Mouse (Mus musculus) testis, adult 2 months (tissue): ENCODE data around the gene Arl15. TPM values are rescaled to one million over a fixed set of nuclear protein-coding genes. Genes with fewer than 3 reads are reported as not detected.

Source experiments
- H3K27ac ChIP-seq: fragments of 200-500 bp; 2 replicates; pipeline ENCODE4 v1.5.1; 2012; ENCODE audit warnings: low read depth, low read length; ENCODE audit not compliant: control insufficient read depth, insufficient read depth
- H3K27me3 ChIP-seq: fragments of 200-500 bp; 2 replicates; pipeline ENCODE4 v1.6.1; 2012; ENCODE audit warnings: mild to moderate bottlenecking, low read length, moderate library complexity; ENCODE audit not compliant: control insufficient read depth, insufficient read depth
- H3K36me3 ChIP-seq: fragments of 200-500 bp; 2 replicates; pipeline ENCODE4 v1.6.1; 2012; ENCODE audit warnings: mild to moderate bottlenecking, low read length; ENCODE audit not compliant: control insufficient read depth, insufficient read depth
- H3K4me1 ChIP-seq: fragments of 200-500 bp; 2 replicates; pipeline ENCODE4 v1.6.1; 2012; ENCODE audit warnings: low read length; ENCODE audit not compliant: control insufficient read depth, insufficient read depth
- H3K4me3 ChIP-seq: fragments of 200-500 bp; 2 replicates; pipeline ENCODE4 v1.5.1; 2012; ENCODE audit warnings: low read depth, mild to moderate bottlenecking, low read length, moderate library complexity, mixed read lengths; ENCODE audit not compliant: control insufficient read depth
- CTCF ChIP-seq: fragments of 200-500 bp; IDR thresholded peaks from 2 replicates; pipeline ENCODE4 v1.5.1; 2012; ENCODE audit warnings: low read depth, mild to moderate bottlenecking, inconsistent platforms, low read length, moderate library complexity; ENCODE audit not compliant: control insufficient read depth, insufficient read depth, insufficient replicate concordance
- POLR2A ChIP-seq: fragments of 200-500 bp; IDR thresholded peaks from 2 replicates; pipeline ENCODE4 v1.6.1; 2012; ENCODE audit warnings: low read depth, mild to moderate bottlenecking, inconsistent platforms, low read length, moderate library complexity; ENCODE audit not compliant: control insufficient read depth
- polyA plus RNA-seq: library from polyadenylated mRNA; depleted of rRNA; stranded (reverse); fragments of >200 nt; gene quantifications from 2 replicates; pipeline ENCODE4 v1.2.3, GENCODE M21; 2012

Gene Arl15
- polyA plus RNA-seq, 1 experiment, result 2.0 TPM

DNA sequence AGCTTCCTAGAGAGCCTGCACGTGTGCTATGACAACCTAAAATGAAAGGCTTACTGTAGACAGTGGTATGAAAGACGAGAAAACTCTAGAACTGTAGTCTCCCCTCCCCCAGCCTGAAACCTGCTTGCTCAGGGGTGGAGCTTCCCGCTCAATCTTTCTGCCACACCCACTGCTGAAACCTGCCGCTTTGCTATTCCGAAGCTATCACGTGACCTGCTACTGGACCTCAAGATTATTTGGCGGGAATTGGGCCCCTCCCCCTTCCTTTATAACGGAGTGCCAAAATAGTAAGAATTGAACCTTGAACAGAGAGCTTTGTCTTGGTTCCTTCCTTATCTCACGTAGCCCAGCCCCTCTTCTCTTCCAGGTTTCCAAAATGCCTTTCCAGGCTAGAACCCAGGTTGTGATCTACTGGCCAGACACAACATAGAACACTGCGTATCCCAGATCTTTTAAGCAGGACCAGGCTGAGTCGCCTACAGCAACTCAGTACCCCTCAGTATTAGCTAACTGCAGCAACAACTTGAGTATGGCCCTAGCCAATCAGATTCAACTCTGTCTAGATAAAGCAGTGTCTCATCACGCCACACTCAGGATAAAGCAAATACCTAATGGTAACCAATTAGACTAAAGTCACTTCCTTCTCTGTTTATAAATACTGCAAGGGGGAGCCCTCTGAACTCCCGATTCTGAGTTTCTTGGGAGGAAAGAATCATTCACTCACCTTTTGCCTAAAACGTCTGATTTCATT is 31.4 kb upstream of the Arl15 start:
- H3K4me3 ChIP-seq, result no peak overlapping the region
- H3K4me1 ChIP-seq, result no peaks in the 10 kb centered on the region
- H3K27me3 ChIP-seq, result no peaks in the 10 kb centered on the region
- H3K27ac ChIP-seq, result no peak overlapping the region
- no peak for TF ChIP-seq CTCF
- no peak for TF ChIP-seq POLR2A
- no peaks in the 10 kb centered on the region for H3K36me3 ChIP-seq

DNA sequence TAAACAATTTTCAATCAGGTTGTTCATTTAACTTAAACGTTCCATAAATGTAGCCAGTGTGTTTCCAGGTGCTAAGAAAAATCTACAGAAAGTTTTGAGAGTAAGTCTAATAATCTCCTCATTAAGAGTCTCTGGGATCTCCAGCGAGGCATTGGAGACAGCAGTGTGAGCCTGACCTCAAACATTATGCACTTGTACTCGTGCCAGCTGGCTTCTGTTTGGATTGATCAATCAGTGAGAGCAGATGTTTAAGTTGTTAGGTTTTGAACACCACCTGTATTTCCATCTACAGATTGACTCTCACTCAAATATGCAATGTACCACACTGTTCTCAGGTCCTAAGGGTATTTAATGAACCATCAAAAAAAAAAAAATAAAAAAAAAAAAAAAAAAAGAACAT is 28.9 kb upstream of the Arl15 start:
- Histone ChIP-seq H3K27ac (no peak overlapping the region), H3K4me3 (no peak overlapping the region), H3K27me3 (no peaks in the 10 kb centered on the region), H3K4me1 (no peaks in the 10 kb centered on the region), H3K36me3 (no peaks in the 10 kb centered on the region)
- TF ChIP-seq POLR2A, result no peak
- TF ChIP-seq CTCF, result no peak

DNA sequence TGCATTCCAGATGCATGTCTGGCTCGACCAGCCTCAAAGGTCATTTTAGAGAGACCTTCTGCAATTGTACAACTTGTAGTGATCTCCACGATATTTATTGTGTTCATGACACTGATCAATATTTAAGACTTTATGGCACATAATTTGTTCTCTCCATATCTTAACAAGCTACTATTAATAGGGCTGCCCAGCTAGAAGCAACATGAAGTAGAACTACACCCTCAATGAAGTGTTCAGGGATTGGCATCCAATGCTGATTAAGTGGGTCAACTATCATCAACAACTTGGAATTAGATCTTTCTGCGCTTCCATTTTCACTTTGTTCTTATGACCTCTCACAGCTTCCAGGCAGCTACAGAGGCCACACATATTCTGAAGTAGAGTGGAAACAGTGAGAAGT is 24.5 kb upstream of the Arl15 start:
- Histone ChIP-seq H3K4me1 (no peaks in the 10 kb centered on the region), H3K36me3 (no peaks in the 10 kb centered on the region), H3K4me3 (no peak overlapping the region), H3K27ac (no peak overlapping the region), H3K27me3 (no peaks in the 10 kb centered on the region)
- TF ChIP-seq POLR2A, result no peak

DNA sequence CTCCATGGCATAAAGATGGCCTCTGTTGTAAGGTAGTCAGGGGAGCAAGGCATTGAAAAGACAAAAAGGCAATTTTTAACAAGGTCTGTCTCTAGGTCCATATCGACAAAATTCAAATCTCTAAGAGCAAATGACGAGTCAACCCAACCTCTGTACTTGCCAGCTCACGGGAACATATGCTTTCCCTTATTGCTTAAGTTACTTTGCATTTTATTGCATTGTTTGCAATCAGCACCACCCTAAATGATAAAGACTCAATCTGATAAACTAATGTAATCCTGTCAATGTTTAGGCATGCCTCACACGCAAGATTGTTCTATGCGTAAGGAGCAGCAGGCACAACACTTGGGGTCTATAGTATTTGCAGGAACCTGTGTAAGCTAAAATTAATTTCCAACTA is 24.0 kb upstream of the Arl15 start:
- TF ChIP-seq CTCF (no peak), POLR2A (no peak)
- H3K27me3 ChIP-seq, result no peaks in the 10 kb centered on the region
- H3K4me3 ChIP-seq, result no peak overlapping the region
- H3K27ac ChIP-seq, result no peak overlapping the region
- H3K36me3 ChIP-seq, result no peaks in the 10 kb centered on the region
- no peaks in the 10 kb centered on the region for H3K4me1 ChIP-seq

DNA sequence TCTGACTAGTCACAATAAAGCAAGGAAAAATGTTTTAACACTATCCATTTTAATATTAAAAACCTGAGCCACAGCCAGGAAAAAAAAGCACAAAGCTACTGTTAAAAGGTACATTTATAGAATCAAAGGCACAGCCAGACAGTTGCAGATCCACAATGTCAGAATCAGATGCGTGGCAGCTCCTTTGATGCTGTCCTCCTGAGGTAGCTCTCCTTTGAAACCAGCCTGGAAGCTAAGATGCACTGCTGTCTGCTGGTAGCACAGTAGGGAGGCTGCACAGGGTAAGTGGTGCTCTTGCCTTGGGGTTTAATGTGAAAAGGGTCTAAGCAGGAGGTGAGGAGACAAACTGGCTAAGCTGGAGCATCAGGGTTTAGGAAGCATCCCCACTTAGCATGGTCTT is 23.0 kb upstream of the Arl15 start:
- Histone ChIP-seq H3K27ac (no peak overlapping the region), H3K4me1 (no peaks in the 10 kb centered on the region), H3K27me3 (no peaks in the 10 kb centered on the region), H3K4me3 (no peak overlapping the region), H3K36me3 (no peaks in the 10 kb centered on the region)
- TF ChIP-seq CTCF (no peak), POLR2A (no peak)

DNA sequence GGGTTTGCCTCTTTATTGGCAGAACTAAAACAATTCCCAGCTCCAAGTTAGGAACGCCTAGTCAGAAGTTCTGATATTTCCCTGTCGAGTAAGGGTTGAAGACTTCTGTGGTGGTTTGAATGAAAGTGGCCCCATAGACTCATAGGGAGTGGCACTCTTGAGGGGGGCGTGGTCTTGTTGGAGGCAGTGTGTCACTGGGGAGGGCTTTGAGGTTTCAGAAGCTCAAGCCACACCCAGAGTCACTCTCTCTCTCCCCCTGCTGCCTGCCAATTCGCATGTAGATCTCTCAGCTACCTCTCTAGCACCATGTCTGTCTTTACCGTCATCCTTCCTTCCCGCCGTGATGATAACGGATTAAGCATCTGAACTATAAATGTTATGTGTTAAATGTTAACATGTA is 19.5 kb upstream of the Arl15 start:
- Histone ChIP-seq H3K4me1 (peaks cover 2% of the 10 kb centered on the region; the same call in 1 of the 2 replicates), H3K36me3 (no peaks in the 10 kb centered on the region), H3K27ac (no peak overlapping the region), H3K27me3 (no peaks in the 10 kb centered on the region), H3K4me3 (no peak overlapping the region)
- TF ChIP-seq CTCF (no peak), POLR2A (no peak)

DNA sequence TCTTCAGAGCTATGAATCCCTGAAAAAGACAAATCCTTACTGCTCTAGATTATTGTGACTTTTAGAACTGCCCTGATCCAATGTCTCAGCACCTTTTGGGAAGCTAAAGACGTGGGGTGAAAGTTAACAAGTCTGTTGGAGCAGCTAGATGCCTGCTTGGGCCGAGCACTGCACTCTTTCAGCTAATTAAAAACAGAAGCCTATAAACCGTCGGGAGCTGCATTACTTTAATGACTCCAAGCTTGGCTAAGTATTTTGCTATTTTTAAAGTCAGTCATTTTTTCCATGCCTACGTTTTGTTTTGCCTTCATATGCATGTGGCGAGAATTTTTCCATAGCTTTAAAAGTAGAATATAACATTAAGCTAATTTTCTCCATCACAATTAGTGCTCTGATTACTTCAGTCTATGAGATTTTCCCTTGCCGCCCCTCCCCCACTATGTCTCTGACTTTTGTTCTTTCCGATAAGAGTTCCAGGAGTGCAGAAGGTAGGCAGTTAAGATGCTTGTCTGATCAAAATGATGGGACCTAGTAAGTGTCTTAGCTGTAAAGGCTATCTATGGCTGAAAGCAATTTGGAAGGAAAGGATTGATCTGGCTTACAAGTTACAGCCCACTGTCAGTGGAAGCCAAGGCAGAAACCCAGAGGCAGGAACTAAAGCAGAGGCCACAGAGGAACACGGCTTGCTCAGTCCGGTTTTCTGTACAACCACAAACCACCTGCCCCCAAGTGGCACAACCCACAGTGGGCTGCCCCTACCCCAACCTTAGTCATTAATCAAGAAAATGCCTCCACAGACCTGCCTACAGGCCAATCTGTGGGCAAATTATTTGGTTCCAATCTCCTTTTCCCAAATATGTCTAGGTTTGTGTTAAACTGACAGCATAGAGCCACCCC is 18.8 kb upstream of the Arl15 start:
- no peak overlapping the region for H3K27ac ChIP-seq
- H3K27me3 ChIP-seq, result no peaks in the 10 kb centered on the region
- no peak overlapping the region for H3K4me3 ChIP-seq
- no peaks in the 10 kb centered on the region for H3K36me3 ChIP-seq
- H3K4me1 ChIP-seq, result peaks cover 2% of the 10 kb centered on the region; the same call in 1 of the 2 replicates
- TF ChIP-seq POLR2A (no peak), CTCF (no peak)

DNA sequence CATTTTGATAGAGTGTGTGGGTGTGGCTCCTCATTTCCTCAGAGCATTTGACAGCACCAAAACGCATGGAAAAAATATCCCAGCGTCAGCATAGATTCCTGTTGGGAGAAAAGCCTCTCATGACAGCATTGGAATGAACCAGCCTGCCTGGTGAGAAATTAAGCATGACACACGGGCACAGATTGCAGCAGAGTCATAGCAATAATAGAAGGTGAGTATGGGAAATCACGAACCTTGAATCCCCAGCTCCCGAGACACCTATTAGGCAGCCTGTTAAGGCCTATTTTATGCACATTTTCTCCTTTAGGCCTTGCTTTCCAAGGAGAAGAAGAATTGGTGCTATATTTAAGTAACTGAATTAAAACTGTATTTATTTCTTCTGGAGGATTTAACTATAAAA is 8.5 kb upstream of the Arl15 start:
- H3K36me3 ChIP-seq, result no peaks in the 10 kb centered on the region
- TF ChIP-seq POLR2A, result no peak
- TF ChIP-seq CTCF, result no peak
- H3K4me3 ChIP-seq, result no peak overlapping the region
- no peaks in the 10 kb centered on the region for H3K27me3 ChIP-seq
- H3K27ac ChIP-seq, result no peak overlapping the region
- no peaks in the 10 kb centered on the region for H3K4me1 ChIP-seq
